Comparison of ENCODE assay signal across 8 mouse cellular contexts in genomic region chr6:29735336-29735688, GRCm38 (mm10). TPM values are rescaled to one million over a fixed set of nuclear protein-coding genes. Genes with fewer than 3 reads are reported as not detected.
DNase-seq lines count a peak whose midpoint lies in the region; ATAC-seq lines count a peak whose summit lies in the region.

Smo (plus strand) TSS chr6:29735503.

- 2% methylated on average over 28 of the region's 30 CpGs for whole genome bisulfite sequencing in embryonic facial prominence, embryonic 12.5 days
- 0% methylated on average over 27 of the region's 30 CpGs for WGBS in liver, embryonic 12.5 days (ENCODE audit: insufficient replicate concordance)
- whole genome bisulfite sequencing in neural tube, embryonic 13.5 days: under 1% methylated on average over 22 of the region's 30 CpGs

- peak within 1 kb of the TSS; percentile 93 for H3K4me2 ChIP-seq in embryonic facial prominence, embryonic 12.5 days (replicated peaks)
- H3K4me2 ChIP-seq in liver, embryonic 12.5 days: peak within 1 kb of the TSS; percentile 92
- peak within 1 kb of the TSS; percentile 88 for H3K4me2 ChIP-seq in neural tube, embryonic 13.5 days

- H3K27me3 ChIP-seq in embryonic facial prominence, embryonic 12.5 days: no peaks in the 10 kb centered on the region
- H3K27me3 ChIP-seq in liver, embryonic 12.5 days (replicated peaks): peaks cover 79% of the 10 kb centered on the region
- 0 out of 2 replicates have a peak, but pooled peaks cover 4% of the 10 kb centered on the region for H3K27me3 ChIP-seq in neural tube, embryonic 13.5 days

- peaks cover 13% of the 10 kb centered on the region; the same call in 1 of the 2 replicates for H3K36me3 ChIP-seq in embryonic facial prominence, embryonic 12.5 days
- peaks cover 9% of the 10 kb centered on the region; the same call in 1 of the 2 replicates for H3K36me3 ChIP-seq in liver, embryonic 12.5 days
- H3K36me3 ChIP-seq in neural tube, embryonic 13.5 days: no peaks in the 10 kb centered on the region

- peak within 1 kb of the TSS; percentile 99 for H3K9ac ChIP-seq in embryonic facial prominence, embryonic 12.5 days
- H3K9ac ChIP-seq in liver, embryonic 12.5 days: peak within 1 kb of the TSS; percentile 82
- H3K9ac ChIP-seq in neural tube, embryonic 13.5 days: peak within 1 kb of the TSS; percentile 91

- ATAC-seq in embryonic facial prominence, embryonic 12.5 days (ENCODE audit: insufficient number of reproducible peaks, insufficient read depth, low FRiP score, low TSS enrichment): peak; percentile 98
- peak; percentile 77 for ATAC-seq in liver, embryonic 12.5 days
- peak; percentile 97 for ATAC-seq in neural tube, embryonic 13.5 days (ENCODE audit: low read depth)

- H3K27ac ChIP-seq in embryonic facial prominence, embryonic 12.5 days: peak within 1 kb of the TSS; percentile 99
- H3K27ac ChIP-seq in liver, embryonic 12.5 days: peak within 1 kb of the TSS; percentile 80
- H3K27ac ChIP-seq in neural tube, embryonic 13.5 days (replicated peaks): peak within 1 kb of the TSS; percentile 84

- peak within 1 kb of the TSS; percentile 93 for H3K4me3 ChIP-seq in embryonic facial prominence, embryonic 12.5 days
- peak within 1 kb of the TSS; percentile 69 for H3K4me3 ChIP-seq in liver, embryonic 12.5 days
- H3K4me3 ChIP-seq in neural tube, embryonic 13.5 days: peak within 1 kb of the TSS; percentile 74

- DNase-seq in right cerebral cortex, postnatal 10 days (ENCODE audit: low spot score in 2 of 2): peak; percentile 69 to 82
- no peak for DNase-seq in right cerebral cortex, postnatal 36 days (ENCODE audit: low spot score in 2 of 2)
- DNase-seq in heart, adult 9 months (ENCODE audit: low spot score in 2 of 2): peak; percentile 72 to 83
- DNase-seq in kidney, adult 8-10 months: peak; percentile 68 to 72
- peak; percentile 74 for DNase-seq in urinary bladder, adult 2 months (ENCODE audit: low spot score)

- H3K4me1 ChIP-seq in embryonic facial prominence, embryonic 12.5 days: peaks cover 19% of the 10 kb centered on the region
- H3K4me1 ChIP-seq in liver, embryonic 12.5 days: peaks cover 26% of the 10 kb centered on the region
- peaks cover 23% of the 10 kb centered on the region for H3K4me1 ChIP-seq in neural tube, embryonic 13.5 days (replicated peaks)

- no peaks in the 10 kb centered on the region for H3K9me3 ChIP-seq in embryonic facial prominence, embryonic 12.5 days
- H3K9me3 ChIP-seq in liver, embryonic 12.5 days (replicated peaks): no peaks in the 10 kb centered on the region
- no peaks in the 10 kb centered on the region for H3K9me3 ChIP-seq in neural tube, embryonic 13.5 days

RNA-seq across cellular contexts. Expression of gene Smo, which starts in this region (rescaled TPM):
- 69.1 and 70.5 TPM in 2 replicates for polyA plus RNA-seq in embryonic facial prominence, embryonic 12.5 days (2016; fragmentation: Nextera tagmentation; extraction: Ambion mirVana)
- polyA plus RNA-seq in liver, embryonic 12.5 days (2016; fragmentation: Nextera tagmentation; extraction: Ambion mirVana): 10.4 and 11.1 TPM in 2 replicates
- 16.1 and 16.4 TPM in 2 replicates for polyA plus RNA-seq in neural tube, embryonic 13.5 days (2015; fragmentation: Nextera tagmentation; extraction: Ambion mirVana)
- 30.5 and 42.6 TPM in 2 replicates for polyA plus RNA-seq in urinary bladder, adult 2 months (2012; rRNA removed)

Comparison
In these comparisons a context has a peak if more than half of its experiments do, and no peak if none do; other contexts are left out.
1. DNase-seq: peak in right cerebral cortex, postnatal 10 days (2 of 2), heart, adult 9 months (2 of 2), kidney, adult 8-10 months (2 of 2) and urinary bladder, adult 2 months (single experiment); none in right cerebral cortex, postnatal 36 days (0 of 2).
2. Peak in every context shown above with its lines, with median percentiles within 50 percentile points of each other: ATAC-seq, H3K27ac ChIP-seq, H3K4me2 ChIP-seq, H3K4me3 ChIP-seq and H3K9ac ChIP-seq.